Comparison of ENCODE assay signal across 13 mouse cellular contexts in the genomic region with DNA sequence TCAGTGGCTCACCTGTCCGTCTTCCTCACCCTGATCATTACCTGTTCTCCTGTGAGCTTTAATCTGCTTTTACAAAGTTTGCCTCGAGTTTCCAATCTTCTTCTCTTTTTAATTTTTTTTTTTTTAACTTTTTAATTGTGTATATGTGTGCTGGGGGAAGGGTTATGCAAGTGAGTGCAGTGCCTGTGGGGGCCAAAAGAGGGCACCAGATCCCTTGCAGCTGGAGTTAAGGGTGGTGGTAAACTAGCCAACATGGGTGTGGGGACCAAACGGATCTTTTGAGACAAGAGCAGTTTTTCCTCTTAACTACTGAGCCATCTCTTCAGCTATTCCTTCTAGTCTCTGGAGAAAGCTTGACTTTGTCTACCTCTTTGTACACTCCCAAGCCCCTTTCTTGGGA. TPM values are rescaled to one million over a fixed set of nuclear protein-coding genes. Genes with fewer than 3 reads are reported as not detected.
A peak's percentile ranks its signal among the peaks of the same experiment; 100 is the strongest.
DNase-seq lines count a peak whose midpoint lies in the region; ATAC-seq and TF ChIP-seq lines count a peak whose summit lies in the region.
"Had no signal": no experiment of that assay in that cellular context is flagged by ENCODE, and none has a peak within 500 bp of the region (broad histone marks: within the 10 kb centered on the region; RNA-seq: fewer than 3 reads in every experiment).

No protein-coding gene starts in this region.

- H3K4me1 ChIP-seq in kidney, postnatal 0 days (replicated peaks; ENCODE audit: insufficient read depth, low read length) = no peaks in the 10 kb centered on the region
- no peaks in the 10 kb centered on the region for H3K4me1 ChIP-seq in kidney, embryonic 14.5 days (ENCODE audit: control insufficient read depth, insufficient read depth, low read length)
- H3K4me1 ChIP-seq: embryonic facial prominence, embryonic 13.5 days had no signal

- H3K9me3 ChIP-seq in kidney, postnatal 0 days (replicated peaks; ENCODE audit: low read length) = no peaks in the 10 kb centered on the region
- H3K9me3 ChIP-seq in kidney, embryonic 14.5 days (ENCODE audit: control insufficient read depth, low read length) = no peaks in the 10 kb centered on the region
- H3K9me3 ChIP-seq: embryonic facial prominence, embryonic 13.5 days had no signal

- H3K36me3 ChIP-seq in kidney, postnatal 0 days (ENCODE audit: insufficient read depth, low read length) = peaks cover 42% of the 10 kb centered on the region
- peaks cover 65% of the 10 kb centered on the region for H3K36me3 ChIP-seq in kidney, embryonic 14.5 days (ENCODE audit: control insufficient read depth, insufficient read depth, low read length)

- peak; percentile 52 for TF ChIP-seq CTCF in kidney, postnatal 0 days (IDR thresholded peaks at IDR 0.05; ENCODE audit: low read depth)

- no peak overlapping the region for H3K4me2 ChIP-seq in kidney, postnatal 0 days (ENCODE audit: low read length)
- H3K4me2 ChIP-seq in kidney, embryonic 14.5 days (replicated peaks; ENCODE audit: low read depth, low read length) = no peak overlapping the region
- H3K4me2 ChIP-seq: embryonic facial prominence, embryonic 13.5 days had no signal

- no peak overlapping the region for H3K9ac ChIP-seq in kidney, postnatal 0 days (ENCODE audit: low read depth, low read length)
- H3K9ac ChIP-seq in kidney, embryonic 14.5 days (ENCODE audit: low read depth, low read length) = no peak overlapping the region
- H3K9ac ChIP-seq: embryonic facial prominence, embryonic 13.5 days had no signal

- no peak overlapping the region for H3K27ac ChIP-seq in kidney, postnatal 0 days
- H3K27ac ChIP-seq in kidney, embryonic 14.5 days (ENCODE audit: low read depth, low read length) = no peak overlapping the region
- H3K27ac ChIP-seq: embryonic facial prominence, embryonic 13.5 days had no signal

- no peak for ATAC-seq in kidney, postnatal 0 days (replicated peaks; ENCODE audit: low FRiP score, low read depth)
- ATAC-seq in kidney, embryonic 14.5 days (ENCODE audit: low FRiP score, low TSS enrichment) = no peak
- no peak for ATAC-seq in activated CD4-positive, CD25-positive, alpha-beta regulatory T cell, adult 4 months
- ATAC-seq in megakaryocyte, adult 5-6 weeks (ENCODE audit: poor library complexity, severe bottlenecking) = no peak

- no peak for DNase-seq in kidney, postnatal 0 days (ENCODE audit: low spot score)
- DNase-seq in thymus, postnatal 14 days = peak; percentile 40
- no peak for DNase-seq in thymus, adult 18-20 months
- DNase-seq in ZHBTc4 (ENCODE audit: low read depth, low spot score) = peak; percentile 66
- DNase-seq: heart, postnatal 10 days; kidney, postnatal 10 days; lung, postnatal 10 days; right cerebral cortex, postnatal 25 days had no signal

- 78% methylated on average over 3 of the region's 3 CpGs for WGBS in kidney, postnatal 0 days
- WGBS in kidney, embryonic 14.5 days = 75% methylated on average over 3 of the region's 3 CpGs

- H3K4me3 ChIP-seq in kidney, postnatal 0 days (replicated peaks; ENCODE audit: low read depth, low read length) = no peak overlapping the region
- no peak overlapping the region for H3K4me3 ChIP-seq in kidney, embryonic 14.5 days (ENCODE audit: low read length)
- H3K4me3 ChIP-seq: embryonic facial prominence, embryonic 13.5 days had no signal

- no peaks in the 10 kb centered on the region for H3K27me3 ChIP-seq in kidney, postnatal 0 days (ENCODE audit: insufficient read depth, low read length)
- no peaks in the 10 kb centered on the region for H3K27me3 ChIP-seq in kidney, embryonic 14.5 days (ENCODE audit: control insufficient read depth, insufficient read depth, low read length)
- H3K27me3 ChIP-seq: embryonic facial prominence, embryonic 13.5 days had no signal

RNA-seq across cellular contexts. Expression of gene Npff, which starts 3.2 kb away (rescaled TPM):
- polyA plus RNA-seq in kidney, postnatal 0 days (2015; fragmentation: Nextera tagmentation; extraction: Ambion mirVana) = 1.6 TPM in 2 replicates
- polyA plus RNA-seq in kidney, embryonic 14.5 days (2014; fragmentation: Nextera tagmentation; extraction: Ambion mirVana) = 2.7 and 3.5 TPM in 2 replicates
- 1 to 10 TPM; 3.7 to 5.7 TPM for polyA plus RNA-seq in activated CD4-positive, CD25-positive, alpha-beta regulatory T cell, adult 4 months (2017; shearing (Covaris generic))
- 2.8 and 5.0 TPM in 2 replicates for total RNA-seq in megakaryocyte, adult 5-6 weeks (2015)
- 0.81 TPM in 1 of 2 replicates, not detected in the other for total RNA-seq in megakaryocyte, adult 5-6 weeks (2017)

RNA-seq across cellular contexts. Expression of gene Tarbp2, which starts 9.9 kb away (rescaled TPM):
- 57.2 and 59.2 TPM in 2 replicates for polyA plus RNA-seq in kidney, postnatal 0 days (2015; fragmentation: Nextera tagmentation; extraction: Ambion mirVana)
- 80.4 and 89.1 TPM in 2 replicates for polyA plus RNA-seq in kidney, embryonic 14.5 days (2014; fragmentation: Nextera tagmentation; extraction: Ambion mirVana)
- polyA plus RNA-seq in activated CD4-positive, CD25-positive, alpha-beta regulatory T cell, adult 4 months (2017; shearing (Covaris generic)) = 10 to 100 TPM; 25.3 to 25.9 TPM
- total RNA-seq in megakaryocyte, adult 5-6 weeks (2015) = 10.7 and 14.1 TPM in 2 replicates
- 19.4 and 21.2 TPM in 2 replicates for total RNA-seq in megakaryocyte, adult 5-6 weeks (2017)

RNA-seq across cellular contexts. Expression of gene Map3k12, which starts 11.1 kb away (rescaled TPM):
- 7.8 and 8.1 TPM in 2 replicates for polyA plus RNA-seq in kidney, postnatal 0 days (2015; fragmentation: Nextera tagmentation; extraction: Ambion mirVana)
- polyA plus RNA-seq in kidney, embryonic 14.5 days (2014; fragmentation: Nextera tagmentation; extraction: Ambion mirVana) = 12.2 and 14.8 TPM in 2 replicates
- polyA plus RNA-seq in activated CD4-positive, CD25-positive, alpha-beta regulatory T cell, adult 4 months (2017; shearing (Covaris generic)) = 1 to 10 TPM; 5.5 to 6.2 TPM
- 0.09 and 0.27 TPM in 2 replicates for total RNA-seq in megakaryocyte, adult 5-6 weeks (2015)
- 0.33 and 0.85 TPM in 2 replicates for total RNA-seq in megakaryocyte, adult 5-6 weeks (2017)

RNA-seq across cellular contexts. Expression of gene Gm10337, which starts 24.4 kb away (rescaled TPM):
- 1.8 TPM in 1 of 2 replicates, not detected in the other for polyA plus RNA-seq in kidney, postnatal 0 days (2015; fragmentation: Nextera tagmentation; extraction: Ambion mirVana)
- not detected in 2 replicates for polyA plus RNA-seq in kidney, embryonic 14.5 days (2014; fragmentation: Nextera tagmentation; extraction: Ambion mirVana)
- polyA plus RNA-seq in activated CD4-positive, CD25-positive, alpha-beta regulatory T cell, adult 4 months (2017; shearing (Covaris generic)) = not detected
- not detected in 2 replicates for total RNA-seq in megakaryocyte, adult 5-6 weeks (2015)
- not detected in 2 replicates for total RNA-seq in megakaryocyte, adult 5-6 weeks (2017)
- total RNA-seq: left cerebral cortex, postnatal 10 days had no signal

RNA-seq across cellular contexts. Expression of gene Pcbp2, which starts 57.6 kb away (rescaled TPM):
- polyA plus RNA-seq in kidney, postnatal 0 days (2015; fragmentation: Nextera tagmentation; extraction: Ambion mirVana) = 185 and 191 TPM in 2 replicates
- polyA plus RNA-seq in kidney, embryonic 14.5 days (2014; fragmentation: Nextera tagmentation; extraction: Ambion mirVana) = 305 and 373 TPM in 2 replicates
- 100 to 1,000 TPM; 208 to 220 TPM for polyA plus RNA-seq in activated CD4-positive, CD25-positive, alpha-beta regulatory T cell, adult 4 months (2017; shearing (Covaris generic))
- 705 and 801 TPM in 2 replicates for total RNA-seq in megakaryocyte, adult 5-6 weeks (2015)
- total RNA-seq in megakaryocyte, adult 5-6 weeks (2017) = 156 and 205 TPM in 2 replicates

Comparison
In these comparisons a context has a peak if more than half of its experiments do, and no peak if none do; other contexts are left out.
1. DNase-seq: peak in thymus, postnatal 14 days (single experiment) and ZHBTc4 (single experiment); none in kidney, postnatal 0 days (single experiment) and thymus, adult 18-20 months (0 of 2).